Mouse (Mus musculus) kidney, embryonic 16.5 days (tissue): Measurements from ENCODE around the gene Stk4. TPM values are rescaled to one million over a fixed set of nuclear protein-coding genes. Genes with fewer than 3 reads are reported as not detected.

Experiments used
- ATAC-seq: fragments of 200-750 bp; cut with Nextera tagmentation; 2 replicates; pipeline ENCODE4 v1.8.0; 2017; ENCODE audit warnings: moderate TSS enrichment; ENCODE audit not compliant: low FRiP score, low TSS enrichment
- H3K27ac ChIP-seq: fragments of 300-500 bp; sonication (generic); 2 replicates; pipeline ENCODE4 v1.5.1; 2014; ENCODE audit warnings: low read length
- H3K27me3 ChIP-seq: fragments of 300-500 bp; sonication (generic); 2 replicates; pipeline ENCODE4 v1.6.1; 2014; ENCODE audit warnings: low read length, control low read depth, mixed read lengths; ENCODE audit not compliant: insufficient read depth
- H3K36me3 ChIP-seq: fragments of 300-500 bp; sonication (generic); 2 replicates; pipeline ENCODE4 v1.6.1; 2014; ENCODE audit warnings: low read length, control low read depth, mixed read lengths; ENCODE audit not compliant: insufficient read depth
- H3K4me1 ChIP-seq: fragments of 300-500 bp; sonication (generic); 2 replicates; pipeline ENCODE4 v1.6.1; 2014; ENCODE audit warnings: low read length, control low read depth, mixed read lengths; ENCODE audit not compliant: insufficient read depth
- H3K4me2 ChIP-seq: fragments of 300-500 bp; sonication (generic); replicated peaks from 2 replicates; pipeline ENCODE4 v1.6.1; 2014; ENCODE audit warnings: low read depth, low read length
- H3K4me3 ChIP-seq: fragments of 300-500 bp; sonication (generic); 2 replicates; pipeline ENCODE4 v1.5.1; 2014; ENCODE audit warnings: mild to moderate bottlenecking, low read length
- H3K9ac ChIP-seq: fragments of 300-500 bp; sonication (generic); replicated peaks from 2 replicates; pipeline ENCODE4 v1.6.1; 2014; ENCODE audit warnings: low read length
- H3K9me3 ChIP-seq: fragments of 300-500 bp; sonication (generic); 2 replicates; pipeline ENCODE4 v1.6.1; 2016; ENCODE audit warnings: low read length, control low read depth
- WGBS: fragments of 180-500 bp; shearing (Covaris S2); extraction: QIAGEN DNeasy Blood & Tissue Kit; methylation state at CpG from one replicate; pipeline ENCODE4 v1.1.7; 2014; 5-methylcytosine and 5-hydroxymethylcytosine counted together
- polyA plus RNA-seq: library from polyadenylated mRNA; unstranded; fragments of >200 nt; fragmentation: Nextera tagmentation; extraction: Ambion mirVana; gene quantifications from 2 replicates; pipeline ENCODE4 v1.2.1, GENCODE M21; 2015

Gene Stk4
- polyA plus RNA-seq, 1 experiment from 2014 or later, result 22.8 TPM

GRCm38 (mm10) chr2:164137754-164138153 lies 67.6 kb downstream of the Stk4 start:
- ATAC-seq, result no peak
- no peak overlapping the region for H3K27ac ChIP-seq
- no peak overlapping the region; the same call in 1 of the 2 replicates for H3K9ac ChIP-seq
- H3K4me2 ChIP-seq, result no peak overlapping the region
- H3K9me3 ChIP-seq, result no peaks in the 10 kb centered on the region
- H3K36me3 ChIP-seq, result no peaks in the 10 kb centered on the region
- H3K4me1 ChIP-seq, result peaks cover 20% of the 10 kb centered on the region; the same call in 1 of the 2 replicates
- 46% methylated on average over 6 of the region's 6 CpGs for WGBS
- H3K27me3 ChIP-seq, result no peaks in the 10 kb centered on the region
- H3K4me3 ChIP-seq, result no peak overlapping the region

- no peak for ATAC-seq
- no peaks in the 10 kb centered on the region for H3K9me3 ChIP-seq
- H3K27ac ChIP-seq, result 0 out of 2 replicates have a peak overlapping the region, but pooled peaks have one; percentile 17
- H3K4me3 ChIP-seq, result no peak overlapping the region
- H3K36me3 ChIP-seq, result no peaks in the 10 kb centered on the region
- WGBS, result 70% methylated on average over 10 of the region's 10 CpGs
- H3K4me1 ChIP-seq, result peaks cover 13% of the 10 kb centered on the region
- no peaks in the 10 kb centered on the region for H3K27me3 ChIP-seq
- no peak overlapping the region for H3K9ac ChIP-seq
- H3K4me2 ChIP-seq, result no peak overlapping the region
Measured at GRCm38 (mm10) chr2:164142021-164142420, 71.9 kb downstream of the Stk4 start.

- H3K9ac ChIP-seq, result no peak overlapping the region
- H3K27ac ChIP-seq, result peak overlapping the region; percentile 59; the same call in 1 of the 2 replicates
- H3K36me3 ChIP-seq, result no peaks in the 10 kb centered on the region
- peak; percentile 91 for ATAC-seq
- WGBS, result 39% methylated on average over 6 of the region's 6 CpGs
- no peaks in the 10 kb centered on the region for H3K9me3 ChIP-seq
- 0 out of 2 replicates have a peak overlapping the region, but pooled peaks have one; percentile 8 for H3K4me2 ChIP-seq
- peaks cover 8% of the 10 kb centered on the region for H3K4me1 ChIP-seq
- H3K4me3 ChIP-seq, result no peak overlapping the region
- H3K27me3 ChIP-seq, result no peaks in the 10 kb centered on the region
Measured at GRCm38 (mm10) chr2:164144025-164144424, 73.9 kb downstream of the Stk4 start.

GRCm38 (mm10) chr2:164144541-164144940 lies 74.4 kb downstream of the Stk4 start:
- Histone ChIP-seq H3K36me3 (no peaks in the 10 kb centered on the region), H3K9ac (no peak overlapping the region), H3K4me1 (peaks cover 8% of the 10 kb centered on the region), H3K4me2 (no peak overlapping the region), H3K9me3 (no peaks in the 10 kb centered on the region), H3K27ac (peak overlapping the region; percentile 59), H3K27me3 (no peaks in the 10 kb centered on the region), H3K4me3 (no peak overlapping the region)
- ATAC-seq, result 0 out of 2 replicates have a peak, but pooled peaks have one; percentile 23
- WGBS, result 64% methylated on average over 10 of the region's 10 CpGs

GRCm38 (mm10) chr2:164146556-164146955 lies 76.4 kb downstream of the Stk4 start:
- no peak for ATAC-seq
- WGBS, result 96% methylated on average over 12 of the region's 12 CpGs
- H3K27ac ChIP-seq, result no peak overlapping the region
- no peak overlapping the region for H3K4me2 ChIP-seq
- H3K27me3 ChIP-seq, result no peaks in the 10 kb centered on the region
- no peak overlapping the region for H3K9ac ChIP-seq
- no peaks in the 10 kb centered on the region for H3K9me3 ChIP-seq
- no peak overlapping the region for H3K4me3 ChIP-seq
- H3K36me3 ChIP-seq, result peaks cover 1% of the 10 kb centered on the region; the same call in 1 of the 2 replicates
- H3K4me1 ChIP-seq, result peaks cover 20% of the 10 kb centered on the region

GRCm38 (mm10) chr2:164150086-164150760 lies 80.1 kb downstream of the Stk4 start:
- 0 out of 2 replicates have a peak overlapping the region, but pooled peaks have one; percentile 36 for H3K27ac ChIP-seq
- no peaks in the 10 kb centered on the region for H3K27me3 ChIP-seq
- no peak overlapping the region for H3K4me2 ChIP-seq
- H3K9ac ChIP-seq, result no peak overlapping the region
- no peaks in the 10 kb centered on the region for H3K9me3 ChIP-seq
- H3K4me3 ChIP-seq, result no peak overlapping the region
- no peak for ATAC-seq
- H3K36me3 ChIP-seq, result peaks cover 17% of the 10 kb centered on the region
- 24% methylated on average over 14 of the region's 14 CpGs for WGBS
- H3K4me1 ChIP-seq, result peaks cover 11% of the 10 kb centered on the region; the same call in 1 of the 2 replicates

- no peak for ATAC-seq
- Histone ChIP-seq H3K27me3 (no peaks in the 10 kb centered on the region), H3K9me3 (no peaks in the 10 kb centered on the region), H3K4me1 (peaks cover 11% of the 10 kb centered on the region; the same call in 1 of the 2 replicates), H3K4me3 (no peak overlapping the region), H3K9ac (no peak overlapping the region), H3K4me2 (no peak overlapping the region), H3K27ac (no peak overlapping the region), H3K36me3 (peaks cover 17% of the 10 kb centered on the region)
- WGBS, result 91% methylated on average over 11 of the region's 11 CpGs
Measured at GRCm38 (mm10) chr2:164152341-164152740, 82.2 kb downstream of the Stk4 start.

GRCm38 (mm10) chr2:164154007-164154406 lies 83.9 kb downstream of the Stk4 start:
- Histone ChIP-seq H3K9me3 (no peaks in the 10 kb centered on the region), H3K4me2 (no peak overlapping the region)
- WGBS, result 89% methylated on average over 10 of the region's 10 CpGs

GRCm38 (mm10) chr2:164156158-164156557 lies 86.0 kb downstream of the Stk4 start:
- H3K9ac ChIP-seq, result no peak overlapping the region
- H3K27ac ChIP-seq, result no peak overlapping the region
- H3K36me3 ChIP-seq, result peaks cover 17% of the 10 kb centered on the region
- 83% methylated on average over 7 of the region's 7 CpGs for WGBS
- H3K27me3 ChIP-seq, result no peaks in the 10 kb centered on the region
- H3K4me3 ChIP-seq, result no peak overlapping the region
- no peak overlapping the region for H3K4me2 ChIP-seq
- no peaks in the 10 kb centered on the region for H3K4me1 ChIP-seq
- no peaks in the 10 kb centered on the region for H3K9me3 ChIP-seq
- no peak for ATAC-seq

More at GRCm38 (mm10) chr2:164154007-164154406, 83.9 kb downstream of the Stk4 start:
- H3K9ac ChIP-seq, result no peak overlapping the region
- H3K4me1 ChIP-seq, result peaks cover 11% of the 10 kb centered on the region; the same call in 1 of the 2 replicates
- peaks cover 17% of the 10 kb centered on the region for H3K36me3 ChIP-seq
- H3K4me3 ChIP-seq, result no peak overlapping the region
- no peak overlapping the region for H3K27ac ChIP-seq
- ATAC-seq, result no peak
- H3K27me3 ChIP-seq, result no peaks in the 10 kb centered on the region

- H3K4me3 ChIP-seq, result no peak overlapping the region
- no peak overlapping the region for H3K9ac ChIP-seq
- H3K27me3 ChIP-seq, result no peaks in the 10 kb centered on the region
- no peak overlapping the region for H3K27ac ChIP-seq
- ATAC-seq, result no peak
- H3K9me3 ChIP-seq, result no peaks in the 10 kb centered on the region
- WGBS, result 74% methylated on average over 2 of the region's 2 CpGs
- H3K4me2 ChIP-seq, result no peak overlapping the region
- H3K4me1 ChIP-seq, result no peaks in the 10 kb centered on the region
- no peaks in the 10 kb centered on the region for H3K36me3 ChIP-seq
Measured at GRCm38 (mm10) chr2:164158838-164159237, 88.7 kb downstream of the Stk4 start.
